Mouse (Mus musculus) liver, embryonic 14.5 days (tissue): ENCODE data around the gene Sgms2. TPM values are rescaled to one million over a fixed set of nuclear protein-coding genes. Genes with fewer than 3 reads are reported as not detected.

Experiments used
- ATAC-seq: fragments of 200-750 bp; cut with Nextera tagmentation; 2 replicates; pipeline ENCODE4 v1.8.0; 2017; ENCODE audit warnings: moderate number of reproducible peaks, mild to moderate bottlenecking, moderate library complexity; ENCODE audit not compliant: insufficient read depth
- DNase-seq, 3 experiments: peaks; one replicate each; pipeline ENCODE4 v3.0.0-alpha.2; 2012 to 2013; ENCODE audit warnings: low read depth in 3 of 3, low spot score in 3 of 3
- H3K27ac ChIP-seq: fragments of 300-500 bp; sonication (generic); 2 replicates; pipeline ENCODE4 v1.5.1; 2014; ENCODE audit warnings: moderate library complexity, mild to moderate bottlenecking, control low read depth, inconsistent platforms
- H3K27me3 ChIP-seq: fragments of 300-500 bp; sonication (generic); 2 replicates; pipeline ENCODE4 v1.6.1; 2014; ENCODE audit warnings: mild to moderate bottlenecking, low read length, moderate library complexity; ENCODE audit not compliant: control insufficient read depth, insufficient read depth
- H3K36me3 ChIP-seq: fragments of 300-500 bp; sonication (generic); replicated peaks from 2 replicates; pipeline ENCODE4 v1.6.1; 2014; ENCODE audit warnings: low read depth; ENCODE audit not compliant: control insufficient read depth, insufficient read depth
- H3K4me1 ChIP-seq, 2 experiments: fragments of 200-500 bp in 1 of 2; fragments of 300-500 bp in 1 of 2; sonication (generic) in 1 of 2; replicated peaks; 2 replicates each; pipeline ENCODE4 v1.6.1; 2012 to 2014; ENCODE audit warnings: antibody characterized with exemption in 1 of 2, inconsistent platforms in 1 of 2, low read length in 1 of 2; ENCODE audit not compliant: control insufficient read depth in 2 of 2, insufficient read depth in 2 of 2
- H3K4me2 ChIP-seq: fragments of 300-500 bp; sonication (generic); 2 replicates; pipeline ENCODE4 v1.6.1; 2014; ENCODE audit warnings: low read depth, mild to moderate bottlenecking, control low read depth, moderate library complexity
- H3K4me3 ChIP-seq, 2 experiments: fragments of 200-500 bp in 1 of 2; fragments of 300-500 bp in 1 of 2; sonication (generic) in 1 of 2; 2 replicates each; pipeline ENCODE4 v1.5.1; 2012 to 2014; ENCODE audit warnings: low read depth in 2 of 2, low read length in 2 of 2, mild to moderate bottlenecking in 2 of 2, control low read depth in 1 of 2, inconsistent platforms in 1 of 2, moderate library complexity in 1 of 2; ENCODE audit not compliant: insufficient read depth in 1 of 2
- H3K9ac ChIP-seq: fragments of 300-500 bp; sonication (generic); replicated peaks from 2 replicates; pipeline ENCODE4 v1.6.1; 2014; ENCODE audit warnings: mild to moderate bottlenecking, control low read depth, moderate library complexity
- H3K9me3 ChIP-seq: fragments of 300-500 bp; sonication (generic); 2 replicates; pipeline ENCODE4 v1.6.1; 2016; ENCODE audit warnings: low read length, mixed read lengths; ENCODE audit not compliant: control insufficient read depth
- CTCF ChIP-seq: IDR thresholded peaks from 2 replicates; pipeline ENCODE4 v1.5.1; 2016; ENCODE audit warnings: antibody characterized with exemption, low read depth, control low read depth
- EP300 ChIP-seq: IDR thresholded peaks from 2 replicates; pipeline ENCODE4 v1.6.1; 2016; ENCODE audit warnings: antibody characterized with exemption, low read depth
- WGBS: fragments of 180-500 bp; shearing (Covaris S2); extraction: QIAGEN DNeasy Blood & Tissue Kit; methylation state at CpG from one replicate; pipeline ENCODE4 v1.1.7; 2014; ENCODE audit not compliant: insufficient replicate concordance; 5-methylcytosine and 5-hydroxymethylcytosine counted together
- polyA plus RNA-seq, 2 experiments: library from polyadenylated mRNA; depleted of rRNA in 1 of 2; stranded (reverse) in 1 of 2; unstranded in 1 of 2; fragments of >200 nt; fragmentation: Nextera tagmentation in 1 of 2; extraction: Ambion mirVana in 1 of 2; gene quantifications; 2 replicates each; pipeline versions ENCODE4 v1.2.1 to v1.2.3; 2012 to 2014

The Sgms2 gene
- polyA plus RNA-seq, 2 experiments = 1.6 to 3.6 TPM

- Histone ChIP-seq H3K9ac (no peak overlapping the region), H3K4me2 (no peak overlapping the region), H3K36me3 (no peaks in the 10 kb centered on the region), H3K9me3 (no peaks in the 10 kb centered on the region), H3K27me3 (no peaks in the 10 kb centered on the region), H3K4me3 (no peak overlapping the region), H3K4me1 (peaks cover 0 to 5% of the 10 kb centered on the region in 2 experiments; a peak in 1 of 4 replicates), H3K27ac (no peak overlapping the region)
- DNase-seq = no peak
- ATAC-seq = no peak
- WGBS = 63% methylated on average over 8 of the region's 8 CpGs
- TF ChIP-seq CTCF (no peak), EP300 (no peak)
Measured at GRCm38 (mm10) chr3:131336629-131337028, 154.6 kb downstream of the Sgms2 start.

- Histone ChIP-seq H3K4me1 (peaks cover 0 to 5% of the 10 kb centered on the region in 2 experiments; a peak in 1 of 4 replicates), H3K4me3 (no peak overlapping the region), H3K36me3 (no peaks in the 10 kb centered on the region), H3K4me2 (no peak overlapping the region), H3K9me3 (no peaks in the 10 kb centered on the region), H3K27me3 (no peaks in the 10 kb centered on the region), H3K27ac (no peak overlapping the region), H3K9ac (no peak overlapping the region)
- ATAC-seq (no peak), DNase-seq (no peak)
- WGBS = 32% methylated on average over 8 of the region's 8 CpGs
- no peak for TF ChIP-seq CTCF
- TF ChIP-seq EP300 = no peak
Measured at GRCm38 (mm10) chr3:131335117-131335547, 156.1 kb downstream of the Sgms2 start.

- ATAC-seq (no peak), DNase-seq (no peak)
- TF ChIP-seq CTCF (no peak), EP300 (no peak)
- Histone ChIP-seq H3K27ac (no peak overlapping the region), H3K9me3 (no peaks in the 10 kb centered on the region), H3K36me3 (no peaks in the 10 kb centered on the region), H3K4me2 (no peak overlapping the region), H3K9ac (no peak overlapping the region), H3K4me3 (no peak overlapping the region), H3K27me3 (no peaks in the 10 kb centered on the region), H3K4me1 (no peaks in the 10 kb centered on the region; a peak in 1 of 4 replicates)
- 80% methylated on average over 7 of the region's 7 CpGs for WGBS
Measured at GRCm38 (mm10) chr3:131327189-131327588, 164.0 kb downstream of the Sgms2 start.

DNA sequence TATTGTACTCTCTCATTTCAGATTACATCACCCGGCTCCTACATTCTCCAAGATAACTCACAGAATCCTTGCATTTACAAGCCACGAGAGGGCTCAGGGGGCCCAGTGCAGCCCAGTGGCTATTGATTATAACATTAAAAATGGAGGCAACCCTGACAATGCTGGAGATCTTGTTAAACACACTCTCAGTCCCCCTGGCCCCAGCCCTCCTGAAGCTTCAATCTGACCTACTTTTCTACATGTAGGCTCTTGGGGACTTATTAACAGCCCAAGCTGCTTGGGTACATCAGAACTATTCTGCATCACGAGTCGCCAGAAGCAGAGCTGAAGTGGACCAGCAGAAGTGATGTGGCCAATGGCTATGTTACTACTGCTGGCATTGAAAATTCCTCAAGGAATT, 164.6 kb downstream of the Sgms2 start:
- WGBS = 76% methylated on average over 4 of the region's 4 CpGs
- TF ChIP-seq EP300 = no peak
- TF ChIP-seq CTCF = no peak
- no peaks in the 10 kb centered on the region; a peak in 1 of 4 replicates for H3K4me1 ChIP-seq
- no peak for DNase-seq
- no peak overlapping the region for H3K4me3 ChIP-seq
- H3K9me3 ChIP-seq = no peaks in the 10 kb centered on the region
- no peak overlapping the region for H3K9ac ChIP-seq
- no peak overlapping the region for H3K27ac ChIP-seq
- H3K27me3 ChIP-seq = no peaks in the 10 kb centered on the region
- H3K4me2 ChIP-seq = no peak overlapping the region
- no peak for ATAC-seq
- no peaks in the 10 kb centered on the region for H3K36me3 ChIP-seq

GRCm38 (mm10) chr3:131322081-131322815, 169.0 kb downstream of the Sgms2 start:
- TF ChIP-seq EP300 (no peak), CTCF (no peak)
- Histone ChIP-seq H3K36me3 (no peaks in the 10 kb centered on the region), H3K9ac (no peak overlapping the region), H3K9me3 (no peaks in the 10 kb centered on the region), H3K4me2 (no peak overlapping the region), H3K27ac (no peak overlapping the region), H3K4me1 (no peaks in the 10 kb centered on the region), H3K27me3 (no peaks in the 10 kb centered on the region), H3K4me3 (no peak overlapping the region)
- ATAC-seq = no peak
- WGBS = 74% methylated on average over 13 of the region's 14 CpGs
- DNase-seq = no peak
